Mouse (Mus musculus): ENCODE measurements at regions not wholly inside any gene's neighbourhood (a gene's known extent, or its start where the extent isn't known, plus 50 kb on each side); places are given as distances from the start of the nearest gene placed in this dataset.

DNA sequence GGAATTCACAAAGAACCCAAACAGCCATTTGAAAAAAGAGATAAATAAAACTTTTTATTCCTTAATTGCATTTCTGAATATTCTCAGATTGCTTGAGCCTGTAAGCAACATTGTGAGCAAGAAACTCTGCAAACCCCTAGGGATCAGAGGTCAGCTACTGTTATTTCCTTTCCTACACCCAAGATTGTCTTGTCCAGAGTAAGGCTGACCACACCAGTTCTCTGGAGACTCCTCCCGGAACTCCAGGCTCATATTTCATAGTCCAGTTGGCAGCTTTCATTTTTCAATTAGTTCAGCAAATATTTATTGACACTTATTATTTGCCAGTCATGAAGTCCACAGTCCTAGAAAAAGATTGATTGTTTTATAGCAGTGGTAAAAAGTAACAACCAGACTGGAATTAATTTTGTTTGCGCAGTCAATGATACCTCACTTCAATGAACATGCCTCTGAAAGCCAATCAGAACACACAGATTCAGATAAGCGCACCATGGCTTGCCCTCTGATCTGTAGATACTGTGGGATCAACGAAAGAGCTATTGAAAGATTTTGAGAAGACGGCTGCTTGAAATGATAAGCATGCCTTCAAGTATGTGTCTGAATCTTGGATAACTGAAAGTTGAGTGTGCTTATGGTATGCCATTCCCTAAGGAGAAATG is 611.7 kb downstream of the Rapgef2 start:
- TF ChIP-seq MAFK (IDR thresholded peaks at IDR 0.05; ENCODE audit: insufficient read depth, low read depth, low read length) (no peak), ZNF384 (IDR thresholded peaks at IDR 0.05; ENCODE audit: low read depth, low read length) (no peak), HCFC1 (IDR thresholded peaks at IDR 0.05; ENCODE audit: borderline replicate concordance, insufficient read depth, low read length) (no peak), CHD2 (IDR thresholded peaks at IDR 0.05; ENCODE audit: low read depth, low read length) (no peak)

Data from ES-E14 (cell line).